Mouse (Mus musculus): ENCODE data around the gene Smurf1. TPM values are rescaled to one million over a fixed set of nuclear protein-coding genes. Genes with fewer than 3 reads are reported as not detected.

Smurf1 gene
- polyA plus RNA-seq, 2 experiments: 1.2 to 1.5 TPM

DNA sequence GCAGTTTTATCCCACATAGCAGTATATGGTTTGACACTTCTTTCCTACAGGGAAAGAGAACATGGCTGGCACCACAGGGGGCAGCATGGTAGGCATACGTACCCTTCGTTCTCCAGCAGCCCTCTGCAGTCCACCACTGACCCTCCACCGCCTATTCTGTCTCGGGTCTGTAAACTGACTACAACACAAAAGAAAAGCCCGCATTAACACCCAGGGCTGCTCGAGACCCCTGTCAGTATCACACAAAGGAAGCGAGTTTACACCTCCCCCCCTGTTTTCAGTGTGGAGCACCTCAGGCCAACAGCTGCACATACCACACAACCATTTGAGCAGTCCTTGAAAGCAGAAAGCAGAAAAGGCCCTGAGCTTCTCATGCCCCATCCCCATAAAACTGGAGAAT, 67.8 kb downstream of the Smurf1 start:
- no peaks in the 10 kb centered on the region for H3K36me3 ChIP-seq (replicated peaks; ENCODE audit: control insufficient read depth, insufficient read depth, low read depth)
- TF ChIP-seq CTCF (IDR thresholded peaks at IDR 0.05; ENCODE audit: low read depth) (no peak), EP300 (IDR thresholded peaks at IDR 0.05; ENCODE audit: low read depth) (no peak)
- no peak overlapping the region for H3K27ac ChIP-seq
- no peak overlapping the region for H3K9ac ChIP-seq (replicated peaks)
- 69% methylated on average over 7 of the region's 7 CpGs for WGBS (ENCODE audit: insufficient replicate concordance)
- H3K4me3 ChIP-seq (ENCODE audit: insufficient read depth in 1 of 2, low read depth in 2 of 2, low read length in 2 of 2): no peak overlapping the region
- H3K9me3 ChIP-seq (ENCODE audit: control insufficient read depth, low read length): no peaks in the 10 kb centered on the region
- no peaks in the 10 kb centered on the region for H3K27me3 ChIP-seq (ENCODE audit: control insufficient read depth, insufficient read depth, low read length)
- H3K4me1 ChIP-seq (replicated peaks; ENCODE audit: control insufficient read depth in 2 of 2, insufficient read depth in 2 of 2, low read length in 1 of 2): peaks cover 0 to 5% of the 10 kb centered on the region in 2 experiments; a peak in 1 of 4 replicates
- no peak overlapping the region for H3K4me2 ChIP-seq (ENCODE audit: low read depth)
- DNase-seq (ENCODE audit: low read depth in 3 of 3, low spot score in 3 of 3) (no peak), ATAC-seq (ENCODE audit: insufficient read depth) (no peak)

DNA sequence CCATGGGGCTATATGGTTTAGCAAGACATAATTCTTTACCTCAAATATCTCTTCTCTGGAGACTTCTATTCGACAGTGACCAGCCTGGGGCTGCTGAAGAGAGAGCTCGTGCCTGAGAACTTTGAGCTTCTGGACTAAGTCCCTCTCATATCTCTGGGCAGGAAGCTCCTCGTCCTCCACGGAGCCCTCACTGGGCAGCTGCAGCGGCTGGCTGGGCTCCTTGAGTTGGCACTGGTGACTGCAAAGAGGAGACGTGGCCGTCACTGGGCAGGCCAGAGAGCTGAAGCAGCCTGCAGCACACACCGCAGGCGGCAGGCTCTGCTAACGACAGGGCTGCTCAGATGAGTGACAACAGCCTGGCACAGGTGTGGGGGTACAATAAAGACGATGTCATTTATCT, 74.4 kb downstream of the Smurf1 start:
- no peak overlapping the region for H3K9ac ChIP-seq (replicated peaks)
- WGBS (ENCODE audit: insufficient replicate concordance): 67% methylated on average over 11 of the region's 11 CpGs
- no peaks in the 10 kb centered on the region for H3K9me3 ChIP-seq (ENCODE audit: control insufficient read depth, low read length)
- DNase-seq (ENCODE audit: low read depth in 3 of 3, low spot score in 3 of 3) (no peak), ATAC-seq (ENCODE audit: insufficient read depth) (no peak)
- TF ChIP-seq CTCF (IDR thresholded peaks at IDR 0.05; ENCODE audit: low read depth): no peak
- TF ChIP-seq EP300 (IDR thresholded peaks at IDR 0.05; ENCODE audit: low read depth): no peak
- H3K36me3 ChIP-seq (replicated peaks; ENCODE audit: control insufficient read depth, insufficient read depth, low read depth): no peaks in the 10 kb centered on the region
- H3K4me3 ChIP-seq (ENCODE audit: insufficient read depth in 1 of 2, low read depth in 2 of 2, low read length in 2 of 2): no peak overlapping the region
- no peaks in the 10 kb centered on the region for H3K4me1 ChIP-seq (replicated peaks; ENCODE audit: control insufficient read depth in 2 of 2, insufficient read depth in 2 of 2, low read length in 1 of 2)
- no peak overlapping the region for H3K4me2 ChIP-seq (ENCODE audit: low read depth)
- H3K27me3 ChIP-seq (ENCODE audit: control insufficient read depth, insufficient read depth, low read length): no peaks in the 10 kb centered on the region
- no peak overlapping the region for H3K27ac ChIP-seq

DNA sequence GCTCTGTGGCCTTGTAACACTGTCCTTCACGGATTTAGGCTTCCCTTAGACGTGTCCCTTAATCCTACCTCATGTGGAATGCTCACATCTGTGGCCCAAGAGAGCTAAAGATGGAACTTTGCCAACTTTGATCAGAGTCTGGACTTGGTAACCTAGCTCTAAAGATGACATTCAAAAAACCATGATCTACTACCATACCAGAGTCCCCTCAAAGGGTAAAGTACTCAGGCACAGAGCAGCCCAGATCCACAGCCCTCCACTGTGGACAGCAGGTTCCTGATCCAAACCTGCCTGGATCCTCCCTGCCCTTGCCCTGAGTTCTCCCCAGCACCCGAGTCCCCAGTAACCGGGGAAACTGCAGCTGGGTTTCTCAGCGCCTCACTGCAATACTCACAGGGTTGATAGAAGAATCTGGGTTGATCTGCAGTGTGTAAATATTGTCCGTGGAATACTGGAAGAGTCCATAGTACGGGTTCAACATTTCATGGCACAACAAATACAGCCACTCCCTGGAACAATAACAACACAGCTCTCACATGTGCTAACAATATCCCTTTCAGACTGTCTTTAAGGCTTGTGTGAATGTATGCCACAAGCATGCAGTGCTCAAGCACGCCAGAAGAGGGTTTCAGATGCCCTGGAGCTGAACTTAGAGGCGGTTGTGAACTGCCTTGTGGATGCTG, 79.5 kb downstream of the Smurf1 start:
- Histone ChIP-seq H3K4me2 (ENCODE audit: low read depth) (no peak overlapping the region), H3K36me3 (replicated peaks; ENCODE audit: control insufficient read depth, insufficient read depth, low read depth) (no peaks in the 10 kb centered on the region), H3K9me3 (ENCODE audit: control insufficient read depth, low read length) (no peaks in the 10 kb centered on the region), H3K4me1 (replicated peaks; ENCODE audit: control insufficient read depth in 2 of 2, insufficient read depth in 2 of 2, low read length in 1 of 2) (no peaks in the 10 kb centered on the region), H3K27ac (no peak overlapping the region), H3K4me3 (ENCODE audit: insufficient read depth in 1 of 2, low read depth in 2 of 2, low read length in 2 of 2) (no peak overlapping the region), H3K9ac (replicated peaks) (no peak overlapping the region), H3K27me3 (ENCODE audit: control insufficient read depth, insufficient read depth, low read length) (no peaks in the 10 kb centered on the region)
- DNase-seq (ENCODE audit: low read depth in 3 of 3, low spot score in 3 of 3) (no peak), ATAC-seq (ENCODE audit: insufficient read depth) (no peak)
- 64% methylated on average over 9 of the region's 9 CpGs for WGBS (ENCODE audit: insufficient replicate concordance)
- no peak for TF ChIP-seq CTCF (IDR thresholded peaks at IDR 0.05; ENCODE audit: low read depth)
- no peak for TF ChIP-seq EP300 (IDR thresholded peaks at IDR 0.05; ENCODE audit: low read depth)

DNA sequence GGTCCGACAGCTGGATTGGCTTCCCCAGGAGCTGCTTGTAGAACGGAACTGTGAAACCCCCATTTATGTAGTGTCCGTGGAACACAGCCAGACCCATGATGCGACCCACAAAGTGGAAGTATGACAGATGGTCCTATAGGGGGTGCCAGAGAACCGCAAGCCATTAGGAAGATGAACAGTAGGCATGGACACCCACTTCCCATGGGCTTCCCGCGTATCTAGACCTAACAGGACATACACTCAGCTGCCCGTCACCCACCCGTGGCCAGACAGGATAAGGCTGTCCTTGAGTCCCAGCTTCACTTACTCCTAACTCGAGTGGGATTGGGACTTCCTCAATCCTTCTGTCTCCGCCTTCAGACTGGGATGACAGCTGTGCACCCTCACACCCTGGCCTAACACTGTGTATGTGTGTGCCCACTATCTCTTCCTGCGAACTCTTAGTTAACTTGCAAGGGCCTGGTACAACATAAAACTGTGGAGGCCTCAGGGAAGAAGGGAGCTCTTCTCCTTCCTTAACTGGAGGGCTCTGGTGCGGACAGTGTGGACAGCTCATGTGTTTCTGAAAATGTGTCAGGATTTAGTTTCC, 80.9 kb downstream of the Smurf1 start:
- TF ChIP-seq CTCF (IDR thresholded peaks at IDR 0.05; ENCODE audit: low read depth) (peak; percentile 45), EP300 (IDR thresholded peaks at IDR 0.05; ENCODE audit: low read depth) (no peak)
- DNase-seq (ENCODE audit: low read depth in 3 of 3, low spot score in 3 of 3): no peak
- Histone ChIP-seq H3K4me2 (ENCODE audit: low read depth) (no peak overlapping the region), H3K4me3 (ENCODE audit: insufficient read depth in 1 of 2, low read depth in 2 of 2, low read length in 2 of 2) (no peak overlapping the region), H3K36me3 (replicated peaks; ENCODE audit: control insufficient read depth, insufficient read depth, low read depth) (no peaks in the 10 kb centered on the region), H3K9ac (replicated peaks) (no peak overlapping the region), H3K9me3 (ENCODE audit: control insufficient read depth, low read length) (no peaks in the 10 kb centered on the region), H3K4me1 (replicated peaks; ENCODE audit: control insufficient read depth in 2 of 2, insufficient read depth in 2 of 2, low read length in 1 of 2) (no peaks in the 10 kb centered on the region), H3K27ac (no peak overlapping the region), H3K27me3 (ENCODE audit: control insufficient read depth, insufficient read depth, low read length) (no peaks in the 10 kb centered on the region)
- WGBS (ENCODE audit: insufficient replicate concordance): 62% methylated on average over 13 of the region's 13 CpGs
- ATAC-seq (ENCODE audit: insufficient read depth): no peak

DNA sequence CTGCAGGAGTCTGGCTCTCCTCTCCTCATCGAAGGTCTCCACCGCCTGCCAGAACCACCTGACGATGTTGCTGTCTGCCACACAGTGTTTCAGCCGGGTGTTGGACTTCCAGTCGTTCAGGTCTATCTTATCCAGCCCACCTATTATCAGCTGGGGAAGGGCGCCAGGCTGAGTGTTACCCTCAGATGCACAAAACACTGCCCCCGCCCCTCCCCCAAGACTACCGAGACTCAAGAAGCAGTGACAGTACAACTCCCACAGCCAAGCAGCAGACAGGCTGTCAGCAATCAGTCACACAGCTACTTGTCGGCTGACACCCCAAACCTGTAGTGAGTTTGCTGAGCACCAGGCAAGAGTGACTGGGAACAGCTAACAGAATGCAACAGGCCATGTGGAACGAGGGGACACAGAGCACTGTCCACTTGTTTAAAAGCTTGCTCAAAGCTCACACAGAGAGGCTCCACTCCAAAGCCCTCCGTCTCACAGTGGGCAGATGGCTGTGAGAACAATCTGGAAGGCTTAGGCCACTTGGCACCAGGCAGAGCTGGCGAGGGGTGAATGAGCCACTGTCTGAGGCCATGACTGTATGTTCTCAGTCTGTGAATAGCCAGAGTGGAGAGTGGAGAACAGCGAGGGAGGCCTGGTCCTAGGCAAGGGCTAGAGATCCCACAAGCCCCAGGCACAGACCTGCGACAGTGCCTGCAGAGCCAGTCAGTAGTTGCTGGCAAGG, 83.8 kb downstream of the Smurf1 start:
- Histone ChIP-seq H3K27me3 (ENCODE audit: control insufficient read depth, insufficient read depth, low read length) (no peaks in the 10 kb centered on the region), H3K27ac (no peak overlapping the region), H3K9ac (replicated peaks) (no peak overlapping the region), H3K36me3 (replicated peaks; ENCODE audit: control insufficient read depth, insufficient read depth, low read depth) (no peaks in the 10 kb centered on the region), H3K9me3 (ENCODE audit: control insufficient read depth, low read length) (no peaks in the 10 kb centered on the region), H3K4me2 (ENCODE audit: low read depth) (no peak overlapping the region), H3K4me1 (replicated peaks; ENCODE audit: control insufficient read depth in 2 of 2, insufficient read depth in 2 of 2, low read length in 1 of 2) (no peaks in the 10 kb centered on the region), H3K4me3 (ENCODE audit: insufficient read depth in 1 of 2, low read depth in 2 of 2, low read length in 2 of 2) (no peak overlapping the region)
- TF ChIP-seq EP300 (IDR thresholded peaks at IDR 0.05; ENCODE audit: low read depth): no peak
- TF ChIP-seq CTCF (IDR thresholded peaks at IDR 0.05; ENCODE audit: low read depth): no peak
- no peak for ATAC-seq (ENCODE audit: insufficient read depth)
- no peak for DNase-seq (ENCODE audit: low read depth in 3 of 3, low spot score in 3 of 3)
- WGBS (ENCODE audit: insufficient replicate concordance): 60% methylated on average over 14 of the region's 14 CpGs

All from liver, embryonic 14.5 days (tissue).